Mouse (Mus musculus) myocyte (in vitro differentiated cells): ENCODE measurements around the gene Nab2. TPM values are rescaled to one million over a fixed set of nuclear protein-coding genes. Genes with fewer than 3 reads are reported as not detected.

Experiments used
- H3K27me3 ChIP-seq: one replicate; pipeline ENCODE4 v1.6.1; 2011; ENCODE audit not compliant: control insufficient read depth, insufficient read depth, insufficient read length
- H3K36me3 ChIP-seq: one replicate; pipeline ENCODE4 v1.6.1; 2011; ENCODE audit not compliant: control insufficient read depth, insufficient read depth
- H3K4me2 ChIP-seq: one replicate; pipeline ENCODE4 v1.6.1; 2011; ENCODE audit warnings: low read depth, control low read depth
- H3K4me3 ChIP-seq: one replicate; pipeline ENCODE4 v1.5.1; 2011; ENCODE audit warnings: mild to moderate bottlenecking, control low read depth, moderate library complexity
- H3K79me2 ChIP-seq: one replicate; pipeline ENCODE4 v1.6.1; 2011; ENCODE audit not compliant: control insufficient read depth, insufficient read depth
- H3ac ChIP-seq: one replicate; pipeline ENCODE4 v1.6.1; 2011; ENCODE audit not compliant: control insufficient read depth, insufficient read length
- CEBPB ChIP-seq: IDR thresholded peaks from 2 replicates; pipeline ENCODE4 v1.6.1; 2011; ENCODE audit warnings: mild to moderate bottlenecking, moderate library complexity; ENCODE audit not compliant: poor library complexity, insufficient read depth, severe bottlenecking
- E2F4 ChIP-seq: IDR thresholded peaks from one replicate; pipeline ENCODE4 v1.6.1; 2011; ENCODE audit warnings: mild to moderate bottlenecking, control low read depth, moderate library complexity; ENCODE audit not compliant: insufficient read depth
- MAX ChIP-seq: IDR thresholded peaks from one replicate; pipeline ENCODE4 v1.6.1; 2011; ENCODE audit warnings: low read depth, mild to moderate bottlenecking, control low read depth
- MYOD1 ChIP-seq, 3 experiments: IDR thresholded peaks; one replicate each; pipeline ENCODE4 v1.6.1; 2011; ENCODE audit warnings: control low read depth in 2 of 3, low read depth in 2 of 3, mild to moderate bottlenecking in 2 of 3, moderate library complexity in 1 of 3; ENCODE audit not compliant: insufficient read length in 2 of 3, control insufficient read depth in 1 of 3
- MYOG ChIP-seq, 3 experiments: IDR thresholded peaks; one replicate each; pipeline ENCODE4 v1.6.1; 2011; ENCODE audit warnings: control low read depth in 2 of 3, low read depth in 2 of 3, mild to moderate bottlenecking in 2 of 3; ENCODE audit not compliant: insufficient read length in 2 of 3, control insufficient read depth in 1 of 3, insufficient read depth in 1 of 3
- POLR2A ChIP-seq: IDR thresholded peaks from one replicate; pipeline ENCODE4 v1.6.1; 2011; ENCODE audit warnings: low read depth, mild to moderate bottlenecking, control low read depth, moderate library complexity; ENCODE audit not compliant: insufficient read length
- POLR2AphosphoS2 ChIP-seq: IDR thresholded peaks from one replicate; pipeline ENCODE4 v1.6.1; 2011; ENCODE audit warnings: low read depth, control low read depth; ENCODE audit not compliant: insufficient read length
- REST ChIP-seq: IDR thresholded peaks from one replicate; pipeline ENCODE4 v1.6.1; 2011; ENCODE audit warnings: mild to moderate bottlenecking, control low read depth, moderate library complexity; ENCODE audit not compliant: insufficient read depth, insufficient read length
- SRF ChIP-seq: IDR thresholded peaks from one replicate; pipeline ENCODE4 v1.6.1; 2011; ENCODE audit warnings: low read depth; ENCODE audit not compliant: control insufficient read depth, insufficient read length
- TCF12 ChIP-seq: IDR thresholded peaks from one replicate; pipeline ENCODE4 v1.6.1; 2011; ENCODE audit warnings: mild to moderate bottlenecking, control low read depth; ENCODE audit not compliant: poor library complexity, insufficient read depth, severe bottlenecking
- TCF3 ChIP-seq: IDR thresholded peaks from one replicate; pipeline ENCODE4 v1.6.1; 2011; ENCODE audit warnings: low read depth, control low read depth; ENCODE audit not compliant: insufficient read length
- USF1 ChIP-seq: IDR thresholded peaks from one replicate; pipeline ENCODE4 v1.6.1; 2011; ENCODE audit warnings: low read depth, mild to moderate bottlenecking, control low read depth, moderate library complexity
- polyA plus RNA-seq: library from polyadenylated mRNA; unstranded; fragments of >200 nt; fragmentation: generic; extraction: Trizol; gene quantifications from one replicate; pipeline ENCODE4 v1.2.1, GENCODE M21; 2012; ENCODE audit warnings: missing spikeins

Nab2 gene
- polyA plus RNA-seq, 1 experiment, result 68.7 TPM

- TF ChIP-seq MAX (no peak), SRF (no peak), MYOG (IDR thresholded peaks at IDR 0.05; ENCODE audit: control insufficient read depth in 1 of 3, insufficient read depth in 1 of 3, insufficient read length in 2 of 3, low read depth in 2 of 3) (no peak)
- peak overlapping the region; percentile 85 for H3K4me3 ChIP-seq
- peak overlapping the region; percentile 83 for H3K4me2 ChIP-seq
Observed at GRCm38 (mm10) chr10:127622661-127623060, 45.7 kb downstream of the Nab2 start.

GRCm38 (mm10) chr10:127622057-127622392 lies 46.3 kb downstream of the Nab2 start:
- TF ChIP-seq MAX (no peak), MYOG (IDR thresholded peaks at IDR 0.05; ENCODE audit: control insufficient read depth in 1 of 3, insufficient read depth in 1 of 3, insufficient read length in 2 of 3, low read depth in 2 of 3) (no peak), CEBPB (no peak), TCF3 (no peak), MYOD1 (IDR thresholded peaks at IDR 0.05; ENCODE audit: control insufficient read depth in 1 of 3, insufficient read length in 2 of 3, low read depth in 2 of 3) (no peak)
- peak overlapping the region; percentile 85 for H3K4me3 ChIP-seq
- H3K36me3 ChIP-seq, result no peaks in the 10 kb centered on the region
- peak overlapping the region; percentile 3 for H3ac ChIP-seq
- H3K27me3 ChIP-seq, result no peaks in the 10 kb centered on the region
- peak overlapping the region; percentile 83 for H3K4me2 ChIP-seq
- H3K79me2 ChIP-seq, result peaks cover 38% of the 10 kb centered on the region

More at GRCm38 (mm10) chr10:127622661-127623060, 45.7 kb downstream of the Nab2 start:
- peaks cover 31% of the 10 kb centered on the region for H3K79me2 ChIP-seq
- no peaks in the 10 kb centered on the region for H3K36me3 ChIP-seq
- H3K27me3 ChIP-seq, result no peaks in the 10 kb centered on the region
- H3ac ChIP-seq, result no peak overlapping the region

- TF ChIP-seq POLR2A, result peak; percentile 82
- TF ChIP-seq CEBPB, result no peak
- TF ChIP-seq SRF, result no peak
- no peak for TF ChIP-seq TCF12
- TF ChIP-seq MYOD1 (IDR thresholded peaks at IDR 0.05; ENCODE audit: control insufficient read depth in 1 of 3, insufficient read length in 2 of 3, low read depth in 2 of 3), result no peak
- no peak for TF ChIP-seq TCF3
- TF ChIP-seq MYOG (IDR thresholded peaks at IDR 0.05; ENCODE audit: control insufficient read depth in 1 of 3, insufficient read depth in 1 of 3, insufficient read length in 2 of 3, low read depth in 2 of 3), result no peak
- TF ChIP-seq MAX, result peak; percentile 32
- no peak for TF ChIP-seq REST
- TF ChIP-seq E2F4, result no peak
- peak; percentile 18 for TF ChIP-seq USF1
- peak; percentile 83 for TF ChIP-seq POLR2AphosphoS2
- Histone ChIP-seq H3K36me3 (no peaks in the 10 kb centered on the region), H3K27me3 (no peaks in the 10 kb centered on the region), H3ac (peak overlapping the region; percentile 3), H3K4me2 (peak overlapping the region; percentile 83), H3K4me3 (peak overlapping the region; percentile 85), H3K79me2 (peaks cover 42% of the 10 kb centered on the region)
Observed at GRCm38 (mm10) chr10:127621191-127622056, 46.9 kb downstream of the Nab2 start.

GRCm38 (mm10) chr10:127620406-127621190 lies 47.8 kb downstream of the Nab2 start, which contains the start of gene Lrp1:
Lrp1 (minus strand) TSS chr10:127621148.
- no peaks in the 10 kb centered on the region for H3K36me3 ChIP-seq
- H3K79me2 ChIP-seq, result peaks cover 43% of the 10 kb centered on the region
- H3ac ChIP-seq, result peak within 1 kb of the TSS; percentile 3
- H3K27me3 ChIP-seq, result no peaks in the 10 kb centered on the region
- TF ChIP-seq POLR2A (peak; percentile 51), TCF12 (no peak), USF1 (no peak)
- peak within 1 kb of the TSS; percentile 85 for H3K4me3 ChIP-seq
- peak within 1 kb of the TSS; percentile 94 for H3K4me2 ChIP-seq

GRCm38 (mm10) chr10:127619941-127620405 lies 48.4 kb downstream of the Nab2 start:
- Histone ChIP-seq H3ac (peak overlapping the region; percentile 3), H3K36me3 (no peaks in the 10 kb centered on the region), H3K4me2 (peak overlapping the region; percentile 94), H3K27me3 (no peaks in the 10 kb centered on the region), H3K79me2 (peaks cover 49% of the 10 kb centered on the region), H3K4me3 (peak overlapping the region; percentile 85)
- no peak for TF ChIP-seq POLR2AphosphoS2
- TF ChIP-seq POLR2A, result peak; percentile 25
